Mouse (Mus musculus) embryonic stem cell, embryonic (primary cell): ENCODE results near the gene Mxd1.

ENCODE experiments used
- CTCF ChIA-PET, 4 experiments: fragments of 300-600 bp in 2 of 4; fragments of 350-600 bp in 2 of 4; sonication (Branson Sonifier 250); formaldehyde crosslinking; loops; one replicate each; lab custom pipeline; 2022; ENCODE audit warnings: inconsistent platforms in 2 of 4; lab: Charles Lee
- POLR2A ChIA-PET, 4 experiments: fragments of 300-600 bp in 2 of 4; fragments of 350-600 bp in 2 of 4; sonication (Branson Sonifier 250); formaldehyde crosslinking; loops; one replicate each; lab custom pipeline; 2022; ENCODE audit warnings: antibody characterized with exemption in 4 of 4, inconsistent platforms in 1 of 4; lab: Charles Lee

The Mxd1 gene

DNA sequence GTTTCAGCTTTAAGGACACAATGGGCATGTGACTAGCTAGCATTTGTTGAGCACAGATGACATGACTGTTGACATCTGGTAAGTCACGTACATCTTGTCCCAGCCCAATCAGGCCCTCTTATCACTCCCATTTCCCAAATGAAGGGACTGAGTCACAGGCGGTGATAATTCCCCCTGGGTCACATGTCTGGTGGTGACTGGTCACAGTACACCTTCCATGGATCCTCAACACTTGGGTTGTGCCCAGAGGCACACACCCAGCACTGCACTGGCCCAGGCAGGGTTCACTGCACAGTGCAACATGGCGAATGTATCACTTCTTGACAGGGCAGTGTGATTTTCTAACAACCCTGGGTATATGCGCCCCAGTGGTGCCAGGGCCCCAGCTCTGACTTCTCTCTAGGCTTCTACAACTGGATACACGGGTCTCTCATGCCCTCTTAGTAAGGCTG is 70.2 kb downstream of the Mxd1 start:
- POLR2A ChIA-PET, result interaction anchor here in 3 of 4 experiments (0.5 to 2.3 kb wide), 30 partner anchors 9 to 195 kb away, joined by 3 to 15 read pairs (median 3); partner anchors contain the start of genes Anxa4 (in 1 of the 3) and Mxd1 (in 1 of the 3)
- CTCF ChIA-PET, result interaction anchor here (0.5 to 2.2 kb wide), 77 partner anchors 9 to 868 kb away, joined by 3 to 28 read pairs (median 4); partner anchors contain the start of genes Asprv1 (in 1 of the 4) and Mxd1 (in 1 of the 4)
